Mouse (Mus musculus): Measurements from ENCODE around the gene Ifit1bl2. TPM values are rescaled to one million over a fixed set of nuclear protein-coding genes. Genes with fewer than 3 reads are reported as not detected.
"Not testable (repeated sequence)": the region's sequence is repeated elsewhere in the genome, so short reads cannot be mapped to it uniquely, and the experiment has no call there.

The Ifit1bl2 gene
- polyA plus RNA-seq, 2 experiments: 0.18 to 0.37 TPM

DNA sequence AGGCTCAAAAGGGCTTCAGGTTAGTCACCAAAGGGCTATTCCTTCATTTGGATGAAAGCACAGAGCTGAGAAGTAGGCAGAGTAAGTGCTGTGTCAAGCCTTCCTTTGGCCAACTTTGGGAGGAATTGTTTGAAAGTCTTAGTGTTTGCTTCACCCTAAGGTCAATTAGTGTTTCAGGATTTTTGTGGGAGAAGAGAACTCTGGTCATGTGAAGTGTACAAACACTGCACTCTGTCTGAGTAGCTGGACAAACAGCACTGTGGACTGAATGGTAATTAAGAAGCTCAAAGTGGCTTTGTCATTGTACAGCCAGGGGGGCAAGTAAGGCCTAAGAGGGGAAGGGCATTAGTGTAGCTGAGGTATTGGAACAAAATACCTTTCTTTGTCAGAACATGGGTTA lies 9.1 kb downstream of the Ifit1bl2 start:
- Histone ChIP-seq H3K4me2 (replicated peaks; ENCODE audit: low read depth, low read length, severe bottlenecking) (no peak overlapping the region), H3K4me1 (ENCODE audit: control insufficient read depth, insufficient read depth, low read length) (no peaks in the 10 kb centered on the region), H3K9ac (ENCODE audit: low read depth, low read length, severe bottlenecking) (no peak overlapping the region), H3K9me3 (ENCODE audit: control insufficient read depth, low read length) (no peaks in the 10 kb centered on the region), H3K27ac (replicated peaks; ENCODE audit: low read depth, low read length) (no peak overlapping the region), H3K36me3 (ENCODE audit: control insufficient read depth, insufficient read depth, low read length) (no peaks in the 10 kb centered on the region), H3K27me3 (ENCODE audit: control insufficient read depth, insufficient read depth, low read length) (no peaks in the 10 kb centered on the region), H3K4me3 (replicated peaks; ENCODE audit: low read length) (no peak overlapping the region)
- ATAC-seq (ENCODE audit: low FRiP score, low read depth): no peak
- DNase-seq (ENCODE audit: low spot score): no peak
- no peak for TF ChIP-seq POLR2A (IDR thresholded peaks at IDR 0.05; ENCODE audit: borderline replicate concordance, extremely low read depth, insufficient read depth, insufficient read length)

DNA sequence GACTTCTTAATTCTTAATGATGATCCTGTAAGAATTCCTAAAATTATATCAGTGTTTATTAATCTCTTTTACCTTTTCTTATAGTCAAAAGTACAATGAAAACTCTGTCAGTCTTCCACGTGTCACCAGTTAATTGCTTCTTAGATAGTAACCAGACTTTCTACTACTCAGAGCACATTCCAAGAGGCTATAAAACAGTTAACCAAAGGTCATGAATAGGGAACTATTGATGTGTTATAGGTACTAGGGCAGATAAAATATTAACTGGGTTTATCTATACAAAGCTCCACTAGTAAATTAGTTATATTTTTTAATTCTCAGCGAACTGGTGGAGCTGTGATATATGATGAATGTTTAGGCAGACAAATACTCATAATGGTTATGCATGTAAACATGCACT lies 13.0 kb downstream of the Ifit1bl2 start:
- no peak overlapping the region for H3K9ac ChIP-seq (ENCODE audit: low read depth, low read length, severe bottlenecking)
- no peaks in the 10 kb centered on the region for H3K9me3 ChIP-seq (ENCODE audit: control insufficient read depth, low read length)
- no peak overlapping the region for H3K4me2 ChIP-seq (replicated peaks; ENCODE audit: low read depth, low read length, severe bottlenecking)
- no peak overlapping the region for H3K27ac ChIP-seq (replicated peaks; ENCODE audit: low read depth, low read length)
- H3K27me3 ChIP-seq (ENCODE audit: control insufficient read depth, insufficient read depth, low read length): no peaks in the 10 kb centered on the region
- WGBS: 49% methylated on average over 2 of the region's 2 CpGs
- no peak for DNase-seq (ENCODE audit: low spot score)
- H3K4me3 ChIP-seq (replicated peaks; ENCODE audit: low read length): no peak overlapping the region
- H3K36me3 ChIP-seq (ENCODE audit: control insufficient read depth, insufficient read depth, low read length): no peaks in the 10 kb centered on the region
- no peak for ATAC-seq (ENCODE audit: low FRiP score, low read depth)
- TF ChIP-seq POLR2A (IDR thresholded peaks at IDR 0.05; ENCODE audit: borderline replicate concordance, extremely low read depth, insufficient read depth, insufficient read length): no peak
- H3K4me1 ChIP-seq (ENCODE audit: control insufficient read depth, insufficient read depth, low read length): no peaks in the 10 kb centered on the region

DNA sequence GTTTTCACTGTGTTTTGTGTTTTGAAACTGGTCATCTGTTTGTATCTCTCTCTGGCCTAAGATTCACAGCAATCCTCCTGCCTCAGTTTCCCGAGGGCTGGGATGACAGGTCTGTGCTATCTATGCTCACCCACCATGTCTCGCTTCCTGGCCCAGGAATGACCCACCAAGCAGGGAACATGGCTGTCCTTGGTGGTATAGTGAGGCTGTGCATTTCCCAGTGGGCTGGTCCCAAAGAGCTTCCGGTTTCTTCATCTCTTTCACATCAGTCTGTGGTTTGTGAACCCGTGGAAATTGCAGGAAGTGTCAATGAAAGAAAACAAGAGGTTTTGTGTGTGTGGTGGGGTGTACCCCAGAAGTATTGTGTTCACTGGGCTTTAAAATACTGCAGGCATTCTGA lies 15.9 kb downstream of the Ifit1bl2 start:
- ATAC-seq (ENCODE audit: low FRiP score, low read depth) (no peak), DNase-seq (ENCODE audit: low spot score) (no peak)
- Histone ChIP-seq H3K4me2 (replicated peaks; ENCODE audit: low read depth, low read length, severe bottlenecking) (no peak overlapping the region), H3K9ac (ENCODE audit: low read depth, low read length, severe bottlenecking) (no peak overlapping the region), H3K27ac (replicated peaks; ENCODE audit: low read depth, low read length) (no peak overlapping the region), H3K4me3 (replicated peaks; ENCODE audit: low read length) (no peak overlapping the region), H3K9me3 (ENCODE audit: control insufficient read depth, low read length) (no peaks in the 10 kb centered on the region), H3K36me3 (ENCODE audit: control insufficient read depth, insufficient read depth, low read length) (no peaks in the 10 kb centered on the region), H3K4me1 (ENCODE audit: control insufficient read depth, insufficient read depth, low read length) (no peaks in the 10 kb centered on the region), H3K27me3 (ENCODE audit: control insufficient read depth, insufficient read depth, low read length) (no peaks in the 10 kb centered on the region)
- no peak for TF ChIP-seq POLR2A (IDR thresholded peaks at IDR 0.05; ENCODE audit: borderline replicate concordance, extremely low read depth, insufficient read depth, insufficient read length)
- WGBS: 79% methylated on average over 4 of the region's 4 CpGs

DNA sequence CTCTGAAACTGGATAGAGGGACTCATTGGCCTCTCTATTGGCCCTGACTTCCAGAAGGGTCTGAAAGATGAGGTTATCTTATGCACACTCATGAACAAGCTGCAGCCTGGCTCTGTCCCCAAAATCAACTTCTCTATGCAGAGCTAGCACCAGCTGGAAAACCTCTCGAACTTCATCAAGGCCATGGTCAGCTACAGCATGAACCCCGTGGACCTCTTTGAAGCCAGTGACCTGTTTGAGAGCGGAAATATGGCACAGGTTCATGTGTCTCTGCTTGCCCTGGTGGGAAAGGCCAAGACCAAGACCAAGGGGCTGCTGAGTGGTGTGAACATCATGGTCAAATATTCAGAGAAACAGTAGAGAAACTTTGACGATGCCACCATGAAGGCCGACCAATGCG lies 16.8 kb downstream of the Ifit1bl2 start:
- ATAC-seq (ENCODE audit: low FRiP score, low read depth) (no peak), DNase-seq (ENCODE audit: low spot score) (no peak)
- WGBS: 94% methylated on average over 6 of the region's 6 CpGs
- TF ChIP-seq POLR2A (IDR thresholded peaks at IDR 0.05; ENCODE audit: borderline replicate concordance, extremely low read depth, insufficient read depth, insufficient read length): no peak
- no peaks in the 10 kb centered on the region for H3K4me1 ChIP-seq (ENCODE audit: control insufficient read depth, insufficient read depth, low read length)
- H3K27me3 ChIP-seq (ENCODE audit: control insufficient read depth, insufficient read depth, low read length): no peaks in the 10 kb centered on the region
- no peak overlapping the region for H3K9ac ChIP-seq (ENCODE audit: low read depth, low read length, severe bottlenecking)
- H3K27ac ChIP-seq (replicated peaks; ENCODE audit: low read depth, low read length): no peak overlapping the region
- H3K36me3 ChIP-seq (ENCODE audit: control insufficient read depth, insufficient read depth, low read length): no peaks in the 10 kb centered on the region
- H3K4me2 ChIP-seq (replicated peaks; ENCODE audit: low read depth, low read length, severe bottlenecking): no peak overlapping the region
- H3K4me3 ChIP-seq (replicated peaks; ENCODE audit: low read length): no peak overlapping the region
- no peaks in the 10 kb centered on the region for H3K9me3 ChIP-seq (ENCODE audit: control insufficient read depth, low read length)

DNA sequence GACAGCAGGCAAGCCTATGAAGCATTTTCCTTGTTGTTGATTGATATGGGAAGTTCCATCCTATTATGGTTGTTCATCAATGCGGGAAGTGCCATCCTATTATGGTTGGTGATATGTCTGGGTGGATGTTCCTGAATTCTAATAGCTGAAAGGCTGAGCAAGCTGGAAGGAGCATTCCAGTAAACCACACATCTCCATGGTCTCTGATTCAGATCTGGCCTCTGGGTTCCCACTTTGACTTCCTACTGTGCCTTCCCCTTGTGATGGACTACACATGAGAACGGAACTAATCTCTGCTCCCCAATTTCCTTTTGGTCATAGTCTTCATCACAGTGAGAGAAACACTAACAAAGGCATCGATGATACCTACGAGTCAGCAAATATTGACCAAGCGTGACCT lies 19.7 kb downstream of the Ifit1bl2 start:
- no peaks in the 10 kb centered on the region for H3K27me3 ChIP-seq (ENCODE audit: control insufficient read depth, insufficient read depth, low read length)
- TF ChIP-seq POLR2A (IDR thresholded peaks at IDR 0.05; ENCODE audit: borderline replicate concordance, extremely low read depth, insufficient read depth, insufficient read length): no peak
- H3K9me3 ChIP-seq (ENCODE audit: control insufficient read depth, low read length): no peaks in the 10 kb centered on the region
- H3K4me1 ChIP-seq (ENCODE audit: control insufficient read depth, insufficient read depth, low read length): no peaks in the 10 kb centered on the region
- DNase-seq (ENCODE audit: low spot score) (no peak), ATAC-seq (ENCODE audit: low FRiP score, low read depth) (no peak)
- no peak overlapping the region for H3K4me3 ChIP-seq (replicated peaks; ENCODE audit: low read length)
- WGBS: 93% methylated on average over 5 of the region's 5 CpGs
- H3K27ac ChIP-seq (replicated peaks; ENCODE audit: low read depth, low read length): no peak overlapping the region
- H3K9ac ChIP-seq (ENCODE audit: low read depth, low read length, severe bottlenecking): no peak overlapping the region
- no peak overlapping the region for H3K4me2 ChIP-seq (replicated peaks; ENCODE audit: low read depth, low read length, severe bottlenecking)
- no peaks in the 10 kb centered on the region for H3K36me3 ChIP-seq (ENCODE audit: control insufficient read depth, insufficient read depth, low read length)

DNA sequence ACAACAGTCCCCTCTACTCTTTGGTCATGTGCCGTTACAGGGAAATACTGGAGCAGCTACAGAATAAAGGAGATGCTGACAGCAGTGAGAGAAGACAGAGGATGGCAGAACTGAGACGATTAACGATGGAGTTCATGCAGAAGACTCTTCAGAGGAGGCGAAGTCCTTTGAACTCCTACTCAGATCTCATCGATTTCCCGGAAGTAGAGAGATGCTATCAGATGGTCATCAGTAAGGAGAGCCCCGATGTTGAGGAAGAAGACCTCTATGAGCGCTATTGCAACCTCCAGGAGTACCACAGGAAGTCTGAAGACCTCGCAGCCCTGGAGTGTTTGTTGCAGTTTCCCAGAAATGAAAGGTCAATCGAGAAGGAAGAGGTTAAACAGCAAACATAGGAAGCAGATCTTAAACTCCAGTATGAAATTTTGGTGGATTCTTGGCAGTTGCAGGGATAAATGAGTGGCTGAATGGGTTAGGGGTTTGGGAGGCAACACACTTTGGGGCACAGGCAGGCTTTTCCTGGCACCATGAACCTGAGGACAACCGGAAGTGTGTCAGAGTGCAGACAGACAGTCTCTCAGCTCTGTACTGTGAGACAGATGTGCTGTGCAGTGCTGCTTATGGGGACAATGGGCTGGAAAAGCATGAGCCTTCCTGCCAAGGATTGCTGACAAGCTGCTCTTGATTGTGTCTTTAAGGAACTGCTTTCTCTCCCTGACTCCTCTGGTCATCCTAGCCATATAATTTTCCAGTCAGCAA lies 28.1 kb downstream of the Ifit1bl2 start:
- not testable (repeated sequence) for H3K4me2 ChIP-seq (replicated peaks; ENCODE audit: low read depth, low read length, severe bottlenecking); H3K27me3 ChIP-seq (ENCODE audit: control insufficient read depth, insufficient read depth, low read length); H3K9ac ChIP-seq (ENCODE audit: low read depth, low read length, severe bottlenecking); H3K9me3 ChIP-seq (ENCODE audit: control insufficient read depth, low read length); ATAC-seq (ENCODE audit: low FRiP score, low read depth); H3K27ac ChIP-seq (replicated peaks; ENCODE audit: low read depth, low read length); H3K4me1 ChIP-seq (ENCODE audit: control insufficient read depth, insufficient read depth, low read length); DNase-seq (ENCODE audit: low spot score); H3K36me3 ChIP-seq (ENCODE audit: control insufficient read depth, insufficient read depth, low read length); H3K4me3 ChIP-seq (replicated peaks; ENCODE audit: low read length)
- 73% methylated on average over 4 of the region's 11 CpGs for WGBS

DNA sequence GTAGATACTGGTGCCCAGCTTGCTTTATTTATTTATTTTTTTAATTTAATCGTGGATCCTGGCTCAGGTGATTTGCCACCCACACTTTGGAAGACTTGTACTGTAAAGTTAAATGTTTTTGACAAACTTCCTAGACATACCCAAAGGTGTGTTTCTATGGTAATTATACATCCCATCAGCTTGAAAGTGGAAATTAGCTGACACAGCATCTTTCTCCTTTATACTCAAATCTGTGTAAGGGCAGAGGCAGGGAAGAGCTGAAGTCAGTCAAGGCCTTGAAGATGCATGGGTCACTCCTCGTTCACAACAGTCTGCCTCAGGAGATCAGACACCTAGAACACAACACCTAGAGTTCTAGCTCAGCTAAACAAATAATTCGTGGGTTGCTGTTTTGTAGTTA lies 30.4 kb downstream of the Ifit1bl2 start:
- not testable (repeated sequence) for H3K27me3 ChIP-seq (ENCODE audit: control insufficient read depth, insufficient read depth, low read length); ATAC-seq (ENCODE audit: low FRiP score, low read depth)
- WGBS: 76% methylated on average over 3 of the region's 3 CpGs

More for the DNA sequence above, 30.4 kb downstream of the Ifit1bl2 start:
- H3K4me2 ChIP-seq (replicated peaks; ENCODE audit: low read depth, low read length, severe bottlenecking); DNase-seq (ENCODE audit: low spot score); H3K36me3 ChIP-seq (ENCODE audit: control insufficient read depth, insufficient read depth, low read length); H3K4me3 ChIP-seq (replicated peaks; ENCODE audit: low read length); H3K9ac ChIP-seq (ENCODE audit: low read depth, low read length, severe bottlenecking); H3K27ac ChIP-seq (replicated peaks; ENCODE audit: low read depth, low read length); H3K9me3 ChIP-seq (ENCODE audit: control insufficient read depth, low read length); H3K4me1 ChIP-seq (ENCODE audit: control insufficient read depth, insufficient read depth, low read length): not testable (repeated sequence)

Data from limb, embryonic 14.5 days (tissue).